Mouse (Mus musculus) midbrain, embryonic 12.5 days (tissue): ENCODE measurements around the gene Tmem120a. TPM values are rescaled to one million over a fixed set of nuclear protein-coding genes. Genes with fewer than 3 reads are reported as not detected.

Experiments
- ATAC-seq: fragments of 200-750 bp; cut with Nextera tagmentation; 2 replicates; pipeline ENCODE4 v1.8.0; 2017; ENCODE audit warnings: low read depth, moderate TSS enrichment, moderate library complexity; ENCODE audit not compliant: low FRiP score
- H3K27ac ChIP-seq: fragments of 300-500 bp; sonication (generic); replicated peaks from 2 replicates; pipeline ENCODE4 v1.5.1; 2016; ENCODE audit warnings: mild to moderate bottlenecking
- H3K27me3 ChIP-seq: fragments of 300-500 bp; sonication (generic); 2 replicates; pipeline ENCODE4 v1.6.1; 2016; ENCODE audit warnings: mild to moderate bottlenecking
- H3K36me3 ChIP-seq: fragments of 300-500 bp; sonication (generic); 2 replicates; pipeline ENCODE4 v1.6.1; 2016
- H3K4me1 ChIP-seq: fragments of 300-500 bp; sonication (generic); 2 replicates; pipeline ENCODE4 v1.6.1; 2016
- H3K4me2 ChIP-seq: fragments of 300-500 bp; sonication (generic); replicated peaks from 2 replicates; pipeline ENCODE4 v1.6.1; 2016; ENCODE audit warnings: mild to moderate bottlenecking, moderate library complexity
- H3K4me3 ChIP-seq: fragments of 300-500 bp; sonication (generic); 2 replicates; pipeline ENCODE4 v1.5.1; 2016; ENCODE audit warnings: mild to moderate bottlenecking
- H3K9ac ChIP-seq: fragments of 300-500 bp; sonication (generic); replicated peaks from 2 replicates; pipeline ENCODE4 v1.6.1; 2016; ENCODE audit warnings: mild to moderate bottlenecking, moderate library complexity
- H3K9me3 ChIP-seq: fragments of 300-500 bp; sonication (generic); 2 replicates; pipeline ENCODE4 v1.6.1; 2016; ENCODE audit warnings: mild to moderate bottlenecking
- WGBS: fragments of 180-500 bp; shearing (Covaris S2); methylation state at CpG from one replicate; pipeline ENCODE4 v1.1.7; 2016; 5-methylcytosine and 5-hydroxymethylcytosine counted together
- polyA plus RNA-seq: library from polyadenylated mRNA; unstranded; fragments of >200 nt; fragmentation: Nextera tagmentation; extraction: Ambion mirVana; gene quantifications from 2 replicates; pipeline ENCODE4 v1.2.1, GENCODE M21; 2016

The Tmem120a gene
- polyA plus RNA-seq: 58.3 and 65.3 TPM in 2 replicates

GRCm38 (mm10) chr5:135743741-135744609, at the start of gene Tmem120a:
TSS of gene Tmem120a (minus strand) at chr5:135744448.
- peaks cover 18% of the 10 kb centered on the region; the same call in 1 of the 2 replicates for H3K36me3 ChIP-seq
- H3K27ac ChIP-seq: peak within 1 kb of the TSS; percentile 58
- H3K9me3 ChIP-seq: peaks cover 14% of the 10 kb centered on the region
- peak within 1 kb of the TSS; percentile 91 for H3K4me3 ChIP-seq
- ATAC-seq: peak; percentile 96
- 1% methylated on average over 60 of the region's 60 CpGs for WGBS
- peak within 1 kb of the TSS; percentile 96 for H3K4me2 ChIP-seq
- H3K27me3 ChIP-seq: peaks cover 21% of the 10 kb centered on the region
- peaks cover 19% of the 10 kb centered on the region for H3K4me1 ChIP-seq
- peak within 1 kb of the TSS; percentile 74 for H3K9ac ChIP-seq

- Histone ChIP-seq H3K4me3 (no peak overlapping the region), H3K27me3 (no peaks in the 10 kb centered on the region), H3K4me1 (peaks cover 18% of the 10 kb centered on the region), H3K9me3 (no peaks in the 10 kb centered on the region), H3K4me2 (no peak overlapping the region), H3K27ac (no peak overlapping the region), H3K9ac (no peak overlapping the region), H3K36me3 (peaks cover 66% of the 10 kb centered on the region)
- ATAC-seq: no peak
- WGBS: 96% methylated on average over 4 of the region's 4 CpGs
These were observed 38.7 kb upstream of the Tmem120a start for GRCm38 (mm10) chr5:135782901-135783300.

GRCm38 (mm10) chr5:135780331-135780730, 36.1 kb upstream of the Tmem120a start:
- Histone ChIP-seq H3K9ac (0 out of 2 replicates have a peak overlapping the region, but pooled peaks have one; percentile 1), H3K27me3 (peaks cover 6% of the 10 kb centered on the region; the same call in 1 of the 2 replicates), H3K4me2 (peak overlapping the region; percentile 92; the same call in 1 of the 2 replicates), H3K9me3 (no peaks in the 10 kb centered on the region), H3K27ac (no peak overlapping the region), H3K4me3 (no peak overlapping the region), H3K4me1 (peaks cover 24% of the 10 kb centered on the region), H3K36me3 (peaks cover 40% of the 10 kb centered on the region)
- ATAC-seq: no peak
- WGBS: 87% methylated on average over 8 of the region's 8 CpGs

GRCm38 (mm10) chr5:135778471-135779445, 34.5 kb upstream of the Tmem120a start, which contains the start of gene Mdh2:
TSS of gene Mdh2 (plus strand) at chr5:135778480.
- 1% methylated on average over 70 of the region's 70 CpGs for WGBS

GRCm38 (mm10) chr5:135777796-135778470, 33.7 kb upstream of the Tmem120a start, which contains the start of gene Styxl1:
TSS of gene Styxl1 (minus strand) at chr5:135778385.
- peak; percentile 93 for ATAC-seq
- peaks cover 6% of the 10 kb centered on the region; the same call in 1 of the 2 replicates for H3K27me3 ChIP-seq
- peak within 1 kb of the TSS; percentile 93 for H3K9ac ChIP-seq
- peaks cover 16% of the 10 kb centered on the region for H3K36me3 ChIP-seq
- H3K4me1 ChIP-seq: peaks cover 24% of the 10 kb centered on the region
- peak within 1 kb of the TSS; percentile 92 for H3K4me2 ChIP-seq
- H3K9me3 ChIP-seq: no peaks in the 10 kb centered on the region
- H3K4me3 ChIP-seq: peak within 1 kb of the TSS; percentile 88
- peak within 1 kb of the TSS; percentile 93 for H3K27ac ChIP-seq
- under 1% methylated on average over 45 of the region's 45 CpGs for WGBS

More at GRCm38 (mm10) chr5:135778471-135779445, 34.5 kb upstream of the Tmem120a start, which contains the start of gene Mdh2:
- Histone ChIP-seq H3K9me3 (no peaks in the 10 kb centered on the region), H3K27ac (peak within 1 kb of the TSS; percentile 93), H3K4me2 (peak within 1 kb of the TSS; percentile 92), H3K4me3 (peak within 1 kb of the TSS; percentile 88), H3K4me1 (peaks cover 24% of the 10 kb centered on the region), H3K36me3 (peaks cover 25% of the 10 kb centered on the region), H3K27me3 (peaks cover 6% of the 10 kb centered on the region; the same call in 1 of the 2 replicates), H3K9ac (peak within 1 kb of the TSS; percentile 93)
- peak; percentile 99 for ATAC-seq

GRCm38 (mm10) chr5:135776546-135776945, 32.3 kb upstream of the Tmem120a start:
- peaks cover 24% of the 10 kb centered on the region for H3K4me1 ChIP-seq
- H3K27me3 ChIP-seq: peaks cover 6% of the 10 kb centered on the region; the same call in 1 of the 2 replicates
- WGBS: 75% methylated on average over 4 of the region's 4 CpGs
- ATAC-seq: no peak
- no peak overlapping the region; the same call in 1 of the 2 replicates for H3K9ac ChIP-seq
- H3K9me3 ChIP-seq: no peaks in the 10 kb centered on the region
- H3K36me3 ChIP-seq: peaks cover 5% of the 10 kb centered on the region
- H3K4me2 ChIP-seq: no peak overlapping the region
- H3K4me3 ChIP-seq: no peak overlapping the region
- H3K27ac ChIP-seq: no peak overlapping the region

GRCm38 (mm10) chr5:135772519-135772918, 28.3 kb upstream of the Tmem120a start:
- H3K36me3 ChIP-seq: no peaks in the 10 kb centered on the region
- no peaks in the 10 kb centered on the region for H3K9me3 ChIP-seq
- H3K27ac ChIP-seq: no peak overlapping the region
- peaks cover 3% of the 10 kb centered on the region for H3K4me1 ChIP-seq
- H3K27me3 ChIP-seq: peaks cover 6% of the 10 kb centered on the region; the same call in 1 of the 2 replicates
- H3K4me2 ChIP-seq: no peak overlapping the region
- H3K4me3 ChIP-seq: no peak overlapping the region
- no peak for ATAC-seq
- no peak overlapping the region for H3K9ac ChIP-seq
- WGBS: 65% methylated on average over 3 of the region's 3 CpGs

- H3K9ac ChIP-seq: no peak overlapping the region; the same call in 1 of the 2 replicates
- WGBS: 67% methylated on average over 3 of the region's 3 CpGs
- no peaks in the 10 kb centered on the region for H3K4me1 ChIP-seq
- H3K27ac ChIP-seq: no peak overlapping the region
- no peaks in the 10 kb centered on the region for H3K36me3 ChIP-seq
- no peak overlapping the region for H3K4me2 ChIP-seq
- ATAC-seq: no peak
- H3K9me3 ChIP-seq: no peaks in the 10 kb centered on the region
- H3K4me3 ChIP-seq: no peak overlapping the region
- H3K27me3 ChIP-seq: peaks cover 14% of the 10 kb centered on the region
These were observed 20.7 kb upstream of the Tmem120a start for GRCm38 (mm10) chr5:135764971-135765370.

- no peaks in the 10 kb centered on the region for H3K9me3 ChIP-seq
- 2% methylated on average over 7 of the region's 7 CpGs for WGBS
- H3K4me1 ChIP-seq: no peaks in the 10 kb centered on the region
- ATAC-seq: no peak
- no peak overlapping the region for H3K4me3 ChIP-seq
- H3K4me2 ChIP-seq: no peak overlapping the region
- H3K27ac ChIP-seq: no peak overlapping the region
- no peaks in the 10 kb centered on the region for H3K36me3 ChIP-seq
- H3K9ac ChIP-seq: no peak overlapping the region
- H3K27me3 ChIP-seq: peaks cover 14% of the 10 kb centered on the region
These were observed 19.3 kb upstream of the Tmem120a start for GRCm38 (mm10) chr5:135763526-135763925.

- no peaks in the 10 kb centered on the region for H3K4me1 ChIP-seq
- WGBS: 79% methylated on average over 3 of the region's 3 CpGs
- no peak for ATAC-seq
- no peaks in the 10 kb centered on the region for H3K9me3 ChIP-seq
- no peak overlapping the region for H3K27ac ChIP-seq
- no peak overlapping the region for H3K4me2 ChIP-seq
- no peaks in the 10 kb centered on the region for H3K36me3 ChIP-seq
- H3K27me3 ChIP-seq: peaks cover 10% of the 10 kb centered on the region
- no peak overlapping the region for H3K4me3 ChIP-seq
- H3K9ac ChIP-seq: no peak overlapping the region
These were observed 17.6 kb upstream of the Tmem120a start for GRCm38 (mm10) chr5:135761881-135762280.

GRCm38 (mm10) chr5:135751595-135751994, 7.3 kb upstream of the Tmem120a start:
- no peak overlapping the region for H3K4me3 ChIP-seq
- no peaks in the 10 kb centered on the region for H3K36me3 ChIP-seq
- 79% methylated on average over 2 of the region's 2 CpGs for WGBS
- 0 out of 2 replicates have a peak, but pooled peaks cover 9% of the 10 kb centered on the region for H3K27me3 ChIP-seq
- H3K9me3 ChIP-seq: peaks cover 14% of the 10 kb centered on the region
- H3K4me2 ChIP-seq: no peak overlapping the region
- no peak for ATAC-seq
- H3K27ac ChIP-seq: no peak overlapping the region
- H3K4me1 ChIP-seq: no peaks in the 10 kb centered on the region
- H3K9ac ChIP-seq: no peak overlapping the region
